Mouse (Mus musculus): ENCODE data around the gene Ttc24. TPM values are rescaled to one million over a fixed set of nuclear protein-coding genes. Genes with fewer than 3 reads are reported as not detected.

Gene Ttc24
- polyA plus RNA-seq, 1 experiment from 2014 or later: not detected

- H3K36me3 ChIP-seq: peaks cover 44% of the 10 kb centered on the region
- no peaks in the 10 kb centered on the region for H3K4me1 ChIP-seq (replicated peaks)
- no peaks in the 10 kb centered on the region for H3K9me3 ChIP-seq
- ATAC-seq: no peak
- H3K4me3 ChIP-seq (replicated peaks): no peak overlapping the region
- H3K27ac ChIP-seq: no peak overlapping the region
- H3K9ac ChIP-seq: no peak overlapping the region
- no peak overlapping the region for H3K4me2 ChIP-seq (replicated peaks)
- 78% methylated on average over 3 of the region's 3 CpGs for WGBS
- no peaks in the 10 kb centered on the region for H3K27me3 ChIP-seq (replicated peaks)
These were observed 22.1 kb upstream of the Ttc24 start for GRCm38 (mm10) chr3:88100251-88100650.

GRCm38 (mm10) chr3:88097666-88098065 lies 19.6 kb upstream of the Ttc24 start:
- Histone ChIP-seq H3K4me1 (replicated peaks) (no peaks in the 10 kb centered on the region), H3K9ac (no peak overlapping the region), H3K4me3 (replicated peaks) (no peak overlapping the region), H3K4me2 (replicated peaks) (no peak overlapping the region), H3K27me3 (replicated peaks) (no peaks in the 10 kb centered on the region), H3K27ac (no peak overlapping the region), H3K36me3 (peaks cover 37% of the 10 kb centered on the region), H3K9me3 (no peaks in the 10 kb centered on the region)
- ATAC-seq: no peak
- WGBS: 86% methylated on average over 6 of the region's 6 CpGs

GRCm38 (mm10) chr3:88094126-88094525 lies 16.0 kb upstream of the Ttc24 start:
- WGBS: 89% methylated on average over 5 of the region's 5 CpGs
- H3K4me2 ChIP-seq (replicated peaks): no peak overlapping the region
- H3K4me1 ChIP-seq (replicated peaks): no peaks in the 10 kb centered on the region
- no peaks in the 10 kb centered on the region for H3K27me3 ChIP-seq (replicated peaks)
- H3K9me3 ChIP-seq: no peaks in the 10 kb centered on the region
- no peak overlapping the region for H3K27ac ChIP-seq
- ATAC-seq: no peak
- H3K9ac ChIP-seq: no peak overlapping the region
- H3K4me3 ChIP-seq (replicated peaks): no peak overlapping the region
- H3K36me3 ChIP-seq: peaks cover 44% of the 10 kb centered on the region

GRCm38 (mm10) chr3:88090616-88091015 lies 12.5 kb upstream of the Ttc24 start:
- no peak overlapping the region for H3K27ac ChIP-seq
- no peak for ATAC-seq
- no peaks in the 10 kb centered on the region for H3K27me3 ChIP-seq (replicated peaks)
- peaks cover 54% of the 10 kb centered on the region for H3K36me3 ChIP-seq
- no peak overlapping the region for H3K9ac ChIP-seq
- WGBS: 93% methylated on average over 6 of the region's 6 CpGs
- no peak overlapping the region for H3K4me2 ChIP-seq (replicated peaks)
- no peaks in the 10 kb centered on the region for H3K4me1 ChIP-seq (replicated peaks)
- no peaks in the 10 kb centered on the region for H3K9me3 ChIP-seq
- H3K4me3 ChIP-seq (replicated peaks): no peak overlapping the region

- Histone ChIP-seq H3K4me1 (replicated peaks) (no peaks in the 10 kb centered on the region), H3K4me2 (replicated peaks) (no peak overlapping the region), H3K27me3 (replicated peaks) (no peaks in the 10 kb centered on the region), H3K4me3 (replicated peaks) (no peak overlapping the region), H3K9me3 (no peaks in the 10 kb centered on the region), H3K36me3 (peaks cover 54% of the 10 kb centered on the region), H3K27ac (no peak overlapping the region), H3K9ac (no peak overlapping the region)
- ATAC-seq: no peak
- WGBS: 94% methylated on average over 7 of the region's 7 CpGs
These were observed 12.0 kb upstream of the Ttc24 start for GRCm38 (mm10) chr3:88090106-88090505.

GRCm38 (mm10) chr3:88087688-88088087 lies 9.6 kb upstream of the Ttc24 start:
- Histone ChIP-seq H3K9me3 (no peaks in the 10 kb centered on the region), H3K27ac (no peak overlapping the region), H3K36me3 (peaks cover 42% of the 10 kb centered on the region), H3K4me3 (replicated peaks) (no peak overlapping the region), H3K9ac (no peak overlapping the region), H3K4me1 (replicated peaks) (peaks cover 6% of the 10 kb centered on the region), H3K27me3 (replicated peaks) (no peaks in the 10 kb centered on the region), H3K4me2 (replicated peaks) (no peak overlapping the region)
- 83% methylated on average over 1 of the region's 1 CpGs for WGBS
- no peak for ATAC-seq

GRCm38 (mm10) chr3:88085459-88085858 lies 7.4 kb upstream of the Ttc24 start:
- no peak overlapping the region for H3K9ac ChIP-seq
- 96% methylated on average over 9 of the region's 9 CpGs for WGBS
- H3K27ac ChIP-seq: no peak overlapping the region
- no peak overlapping the region for H3K4me3 ChIP-seq (replicated peaks)
- no peak for ATAC-seq
- no peaks in the 10 kb centered on the region for H3K9me3 ChIP-seq
- peaks cover 26% of the 10 kb centered on the region; the same call in 1 of the 2 replicates for H3K36me3 ChIP-seq
- H3K4me1 ChIP-seq (replicated peaks): peaks cover 10% of the 10 kb centered on the region
- no peak overlapping the region for H3K4me2 ChIP-seq (replicated peaks)
- H3K27me3 ChIP-seq (replicated peaks): no peaks in the 10 kb centered on the region

GRCm38 (mm10) chr3:88084001-88084400 lies 5.9 kb upstream of the Ttc24 start:
- no peak overlapping the region for H3K27ac ChIP-seq
- H3K36me3 ChIP-seq: peaks cover 12% of the 10 kb centered on the region; the same call in 1 of the 2 replicates
- H3K9ac ChIP-seq: no peak overlapping the region
- no peaks in the 10 kb centered on the region for H3K9me3 ChIP-seq
- H3K4me3 ChIP-seq (replicated peaks): no peak overlapping the region
- no peak overlapping the region for H3K4me2 ChIP-seq (replicated peaks)
- H3K4me1 ChIP-seq (replicated peaks): peaks cover 10% of the 10 kb centered on the region
- 97% methylated on average over 2 of the region's 2 CpGs for WGBS
- H3K27me3 ChIP-seq (replicated peaks): no peaks in the 10 kb centered on the region
- no peak for ATAC-seq

GRCm38 (mm10) chr3:88082663-88083062 lies 4.6 kb upstream of the Ttc24 start:
- peak; percentile 65 for ATAC-seq
- 7% methylated on average over 4 of the region's 4 CpGs for WGBS

GRCm38 (mm10) chr3:88082224-88082618 lies 4.1 kb upstream of the Ttc24 start:
- Histone ChIP-seq H3K4me3 (replicated peaks) (peak overlapping the region; percentile 71), H3K9me3 (no peaks in the 10 kb centered on the region), H3K4me1 (replicated peaks) (peaks cover 10% of the 10 kb centered on the region), H3K27ac (no peak overlapping the region), H3K27me3 (replicated peaks) (0 out of 2 replicates have a peak, but pooled peaks cover 3% of the 10 kb centered on the region), H3K9ac (peak overlapping the region; percentile 58), H3K36me3 (peaks cover 6% of the 10 kb centered on the region; the same call in 1 of the 2 replicates), H3K4me2 (replicated peaks) (peak overlapping the region; percentile 91)
- 2% methylated on average over 13 of the region's 13 CpGs for WGBS
- peak; percentile 46 for ATAC-seq

More at GRCm38 (mm10) chr3:88082663-88083062, 4.6 kb upstream of the Ttc24 start:
- H3K36me3 ChIP-seq: peaks cover 6% of the 10 kb centered on the region; the same call in 1 of the 2 replicates
- no peak overlapping the region for H3K27ac ChIP-seq
- H3K9ac ChIP-seq: peak overlapping the region; percentile 58
- H3K4me2 ChIP-seq (replicated peaks): peak overlapping the region; percentile 91
- peaks cover 10% of the 10 kb centered on the region for H3K4me1 ChIP-seq (replicated peaks)
- H3K4me3 ChIP-seq (replicated peaks): peak overlapping the region; percentile 71
- 0 out of 2 replicates have a peak, but pooled peaks cover under 1% of the 10 kb centered on the region for H3K27me3 ChIP-seq (replicated peaks)
- no peaks in the 10 kb centered on the region for H3K9me3 ChIP-seq

GRCm38 (mm10) chr3:88081345-88082223 lies 3.5 kb upstream of the Ttc24 start, which contains the start of gene Iqgap3:
Iqgap3 (plus strand) TSS chr3:88081971.
- Histone ChIP-seq H3K9me3 (no peaks in the 10 kb centered on the region), H3K9ac (peak within 1 kb of the TSS; percentile 58), H3K36me3 (peaks cover 3% of the 10 kb centered on the region; the same call in 1 of the 2 replicates), H3K27me3 (replicated peaks) (0 out of 2 replicates have a peak, but pooled peaks cover 3% of the 10 kb centered on the region), H3K4me2 (replicated peaks) (peak within 1 kb of the TSS; percentile 91), H3K27ac (no peak within 1 kb of the TSS), H3K4me3 (replicated peaks) (peak within 1 kb of the TSS; percentile 71), H3K4me1 (replicated peaks) (peaks cover 10% of the 10 kb centered on the region)
- ATAC-seq: peak; percentile 92
- 19% methylated on average over 33 of the region's 33 CpGs for WGBS

- Histone ChIP-seq H3K27ac (no peak overlapping the region), H3K4me1 (replicated peaks) (peaks cover 2% of the 10 kb centered on the region; the same call in 1 of the 2 replicates), H3K4me2 (replicated peaks) (no peak overlapping the region), H3K9ac (no peak overlapping the region), H3K36me3 (no peaks in the 10 kb centered on the region), H3K4me3 (replicated peaks) (no peak overlapping the region), H3K27me3 (replicated peaks) (0 out of 2 replicates have a peak, but pooled peaks cover 8% of the 10 kb centered on the region), H3K9me3 (no peaks in the 10 kb centered on the region)
- whole genome bisulfite sequencing: 52% methylated on average over 8 of the region's 8 CpGs
- ATAC-seq: no peak
These were observed 663 bp downstream of the Ttc24 start for GRCm38 (mm10) chr3:88077441-88077840.
